Mouse (Mus musculus) embryonic facial prominence, embryonic 14.5 days (tissue): ENCODE data around the gene Sh3pxd2a. TPM values are rescaled to one million over a fixed set of nuclear protein-coding genes. Genes with fewer than 3 reads are reported as not detected.

ENCODE experiments used
- ATAC-seq: fragments of 200-750 bp; cut with Nextera tagmentation; 2 replicates; pipeline ENCODE4 v1.8.0; 2017; ENCODE audit warnings: low read depth, moderate number of reproducible peaks, moderate TSS enrichment
- DNase-seq: peaks from one replicate; pipeline ENCODE4 v3.0.0-alpha.2; 2015; ENCODE audit warnings: low spot score
- H3K27ac ChIP-seq: fragments of 300-500 bp; sonication (generic); replicated peaks from 2 replicates; pipeline ENCODE4 v1.5.1; 2014; ENCODE audit warnings: low read depth, mild to moderate bottlenecking, low read length, moderate library complexity
- H3K27me3 ChIP-seq: fragments of 300-500 bp; sonication (generic); replicated peaks from 2 replicates; pipeline ENCODE4 v1.6.1; 2014; ENCODE audit warnings: low read length; ENCODE audit not compliant: control insufficient read depth, insufficient read depth
- H3K36me3 ChIP-seq: fragments of 300-500 bp; sonication (generic); 2 replicates; pipeline ENCODE4 v1.6.1; 2014; ENCODE audit warnings: low read length, mixed read lengths; ENCODE audit not compliant: control insufficient read depth, insufficient read depth
- H3K4me1 ChIP-seq: fragments of 300-500 bp; sonication (generic); 2 replicates; pipeline ENCODE4 v1.6.1; 2014; ENCODE audit warnings: antibody characterized with exemption, low read length; ENCODE audit not compliant: control insufficient read depth, insufficient read depth
- H3K4me2 ChIP-seq: fragments of 300-500 bp; sonication (generic); 2 replicates; pipeline ENCODE4 v1.6.1; 2014; ENCODE audit warnings: low read depth, mild to moderate bottlenecking, low read length, moderate library complexity, mixed read lengths
- H3K4me3 ChIP-seq: fragments of 300-500 bp; sonication (generic); 2 replicates; pipeline ENCODE4 v1.5.1; 2014; ENCODE audit warnings: low read depth, mild to moderate bottlenecking, low read length
- H3K9ac ChIP-seq: fragments of 300-500 bp; sonication (generic); 2 replicates; pipeline ENCODE4 v1.6.1; 2014; ENCODE audit warnings: low read depth, mild to moderate bottlenecking, low read length, moderate library complexity, mixed read lengths
- H3K9me3 ChIP-seq: fragments of 300-500 bp; sonication (generic); 2 replicates; pipeline ENCODE4 v1.6.1; 2016; ENCODE audit warnings: low read length; ENCODE audit not compliant: control insufficient read depth
- WGBS: fragments of 180-500 bp; shearing (Covaris S2); extraction: QIAGEN DNeasy Blood & Tissue Kit; methylation state at CpG from one replicate; pipeline ENCODE4 v1.1.7; 2014; 5-methylcytosine and 5-hydroxymethylcytosine counted together
- polyA plus RNA-seq: library from polyadenylated mRNA; unstranded; fragments of >200 nt; fragmentation: Nextera tagmentation; extraction: Ambion mirVana; gene quantifications from 2 replicates; pipeline ENCODE4 v1.2.1, GENCODE M21; 2014

The Sh3pxd2a gene
- polyA plus RNA-seq, 1 experiment from 2014 or later: 20.3 TPM

- no peak overlapping the region for H3K9ac ChIP-seq
- peaks cover 45% of the 10 kb centered on the region for H3K36me3 ChIP-seq
- H3K4me1 ChIP-seq: peaks cover 40% of the 10 kb centered on the region
Observed at GRCm38 (mm10) chr19:47305401-47305800, 158.8 kb downstream of the Sh3pxd2a start.

GRCm38 (mm10) chr19:47304170-47304745 lies 159.9 kb downstream of the Sh3pxd2a start:
- no peak overlapping the region for H3K27ac ChIP-seq
- no peak for ATAC-seq

More at GRCm38 (mm10) chr19:47305401-47305800, 158.8 kb downstream of the Sh3pxd2a start:
- Histone ChIP-seq H3K27me3 (no peaks in the 10 kb centered on the region), H3K4me2 (no peak overlapping the region), H3K4me3 (no peak overlapping the region), H3K27ac (no peak overlapping the region), H3K9me3 (no peaks in the 10 kb centered on the region)
- ATAC-seq (no peak), DNase-seq (no peak)
- WGBS: 72% methylated on average over 10 of the region's 10 CpGs

GRCm38 (mm10) chr19:47303128-47303527 lies 161.1 kb downstream of the Sh3pxd2a start:
- Histone ChIP-seq H3K4me1 (peaks cover 46% of the 10 kb centered on the region), H3K9ac (no peak overlapping the region), H3K4me3 (no peak overlapping the region), H3K36me3 (peaks cover 45% of the 10 kb centered on the region), H3K27ac (peak overlapping the region; percentile 85; the same call in 1 of the 2 replicates), H3K4me2 (no peak overlapping the region), H3K9me3 (no peaks in the 10 kb centered on the region), H3K27me3 (no peaks in the 10 kb centered on the region)
- DNase-seq (no peak), ATAC-seq (no peak)
- 82% methylated on average over 10 of the region's 10 CpGs for WGBS

More at GRCm38 (mm10) chr19:47304170-47304745, 159.9 kb downstream of the Sh3pxd2a start:
- no peak for DNase-seq
- 85% methylated on average over 5 of the region's 5 CpGs for WGBS
- H3K36me3 ChIP-seq: peaks cover 49% of the 10 kb centered on the region
- H3K4me1 ChIP-seq: peaks cover 40% of the 10 kb centered on the region
- H3K4me2 ChIP-seq: no peak overlapping the region
- no peaks in the 10 kb centered on the region for H3K9me3 ChIP-seq
- no peaks in the 10 kb centered on the region for H3K27me3 ChIP-seq
- no peak overlapping the region for H3K9ac ChIP-seq
- no peak overlapping the region for H3K4me3 ChIP-seq

DNA sequence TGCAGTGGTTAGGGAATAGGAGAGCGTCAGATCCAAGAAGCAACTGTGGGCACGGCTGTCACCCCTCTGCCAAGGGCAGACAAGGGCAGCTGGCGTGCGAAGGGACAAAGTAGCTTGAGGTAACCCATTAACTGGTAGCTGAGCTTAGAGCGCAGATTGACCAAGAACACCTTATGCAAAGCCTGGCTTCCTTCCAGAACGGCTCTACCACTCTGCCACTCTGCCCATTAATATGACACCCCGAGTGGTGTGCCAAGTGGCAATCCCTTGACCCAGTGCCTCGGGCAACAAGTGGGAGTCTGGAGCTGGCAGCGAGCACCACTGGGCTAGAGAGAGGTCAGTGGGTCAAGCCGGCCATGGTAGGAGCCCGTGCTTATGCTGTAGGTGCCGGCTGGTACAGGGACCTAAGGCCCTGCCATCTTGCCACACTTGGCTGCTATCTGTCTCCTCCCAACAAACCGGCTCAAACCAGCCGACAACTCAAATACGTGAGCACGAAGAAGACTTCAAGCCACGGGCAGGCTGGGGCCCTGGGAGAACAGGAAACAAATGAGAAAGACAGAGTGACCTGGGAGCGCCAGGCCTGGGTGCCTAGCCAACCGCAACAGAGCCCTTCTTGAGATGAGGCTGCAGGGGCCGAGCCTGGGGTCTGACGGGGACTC lies 161.9 kb downstream of the Sh3pxd2a start:
- Histone ChIP-seq H3K9ac (peak overlapping the region; percentile 41), H3K4me3 (no peak overlapping the region), H3K4me1 (peaks cover 46% of the 10 kb centered on the region), H3K9me3 (no peaks in the 10 kb centered on the region), H3K4me2 (peak overlapping the region; percentile 35), H3K36me3 (peaks cover 46% of the 10 kb centered on the region), H3K27me3 (no peaks in the 10 kb centered on the region), H3K27ac (peak overlapping the region; percentile 85)
- ATAC-seq (no peak), DNase-seq (peak; percentile 51)
- 50% methylated on average over 21 of the region's 21 CpGs for WGBS

DNA sequence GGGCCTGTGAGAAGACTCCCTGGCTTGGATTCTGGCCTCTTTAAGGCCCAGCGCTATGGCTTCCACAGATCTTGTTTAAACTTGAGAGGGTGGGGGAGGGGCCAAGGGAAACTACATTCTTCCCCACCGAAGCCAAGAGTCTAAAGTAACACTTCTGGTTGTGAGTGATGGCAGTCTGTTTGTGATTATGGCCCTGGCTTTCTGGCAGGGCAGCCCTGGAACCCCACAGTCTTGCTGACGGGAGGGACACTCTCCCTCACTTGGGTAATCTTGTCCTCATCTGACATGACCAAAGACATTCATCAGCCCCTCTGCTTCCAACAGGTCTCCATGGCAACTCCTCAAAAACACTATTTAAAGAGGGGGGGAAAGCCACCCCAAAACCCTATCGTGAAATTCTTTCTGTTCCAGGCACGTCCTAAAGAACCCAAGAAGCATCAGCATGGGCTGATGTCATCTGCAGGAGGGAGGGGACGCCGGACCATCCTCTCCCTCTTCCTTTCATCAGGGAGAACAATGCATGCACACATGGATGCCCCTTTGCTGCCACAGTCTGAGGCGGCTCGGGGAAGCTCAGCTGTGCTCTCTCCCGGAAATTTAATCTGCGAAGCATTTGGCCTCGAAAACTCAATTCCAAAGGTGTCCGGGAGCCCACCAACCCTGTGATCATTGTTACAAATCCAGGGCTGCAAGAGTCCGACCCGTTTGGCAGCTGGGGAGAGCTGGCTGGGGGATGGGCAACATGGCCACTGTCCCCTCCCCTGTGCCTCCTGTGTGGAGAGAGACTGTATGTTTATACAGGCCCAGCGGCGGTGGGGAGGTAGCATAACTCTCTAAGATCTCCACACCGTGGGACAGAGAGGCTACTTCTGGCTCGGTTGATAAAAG lies 162.7 kb downstream of the Sh3pxd2a start:
- ATAC-seq: peak; percentile 84
- H3K9ac ChIP-seq: peak overlapping the region; percentile 41; the same call in 1 of the 2 replicates

DNA sequence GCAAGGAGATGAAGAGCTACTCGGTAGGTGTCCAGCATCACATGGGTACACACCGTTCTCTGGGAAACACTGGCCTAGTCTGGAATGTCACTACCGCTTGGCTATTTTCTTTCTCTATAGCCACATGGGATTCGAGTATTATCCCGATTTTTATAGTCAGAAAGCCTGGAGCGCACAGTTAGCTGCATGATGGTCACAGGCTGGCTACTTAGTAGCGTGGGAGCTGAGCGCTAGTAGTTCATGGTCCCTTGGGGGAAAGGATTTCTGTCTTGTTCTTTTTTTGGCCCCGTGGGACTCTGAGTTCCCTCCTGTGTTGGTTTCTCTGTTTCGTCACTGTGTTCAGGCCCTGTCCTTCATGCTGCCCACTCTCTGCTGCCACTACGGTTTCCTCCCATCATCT lies 166.1 kb downstream of the Sh3pxd2a start:
- WGBS: 78% methylated on average over 11 of the region's 11 CpGs
- no peak for ATAC-seq
- no peak overlapping the region for H3K4me3 ChIP-seq
- peaks cover 41% of the 10 kb centered on the region for H3K4me1 ChIP-seq
- no peak for DNase-seq
- peaks cover 54% of the 10 kb centered on the region; the same call in 1 of the 2 replicates for H3K36me3 ChIP-seq
- peak overlapping the region; percentile 74 for H3K27ac ChIP-seq
- H3K9ac ChIP-seq: no peak overlapping the region
- H3K4me2 ChIP-seq: no peak overlapping the region
- no peaks in the 10 kb centered on the region for H3K27me3 ChIP-seq
- no peaks in the 10 kb centered on the region for H3K9me3 ChIP-seq

More for the DNA sequence above, 162.7 kb downstream of the Sh3pxd2a start:
- H3K36me3 ChIP-seq: peaks cover 40% of the 10 kb centered on the region
- 4% methylated on average over 19 of the region's 19 CpGs for WGBS
- peak overlapping the region; percentile 85 for H3K27ac ChIP-seq
- no peaks in the 10 kb centered on the region for H3K9me3 ChIP-seq
- H3K4me2 ChIP-seq: peak overlapping the region; percentile 35
- peak; percentile 91 for DNase-seq
- H3K4me3 ChIP-seq: no peak overlapping the region
- no peaks in the 10 kb centered on the region for H3K27me3 ChIP-seq
- peaks cover 46% of the 10 kb centered on the region for H3K4me1 ChIP-seq

DNA sequence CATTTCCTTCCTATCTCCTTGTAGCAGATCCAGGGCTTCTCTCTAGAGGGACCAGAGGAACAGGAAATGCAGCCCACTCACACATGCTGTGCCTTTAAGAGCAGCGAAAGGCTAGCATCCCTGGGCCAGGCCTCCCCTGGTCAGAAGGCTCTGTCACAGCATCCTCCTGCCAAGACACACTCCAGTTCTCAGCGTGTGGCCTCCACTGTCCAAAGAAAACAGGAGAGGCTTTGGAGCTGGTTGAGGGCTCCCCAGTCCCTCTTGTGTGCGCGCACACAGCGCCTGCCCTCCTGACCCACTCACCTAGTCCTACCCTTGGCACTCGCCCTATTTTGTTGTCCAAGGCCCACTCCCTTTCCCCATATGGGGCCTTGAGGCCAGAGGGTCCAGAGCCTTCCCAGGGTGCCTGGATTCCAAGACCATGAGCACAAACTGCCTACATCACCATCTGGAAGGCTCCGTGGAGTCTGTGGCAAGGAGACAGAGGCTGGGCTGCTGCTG lies 171.7 kb downstream of the Sh3pxd2a start:
- peaks cover 28% of the 10 kb centered on the region; the same call in 1 of the 2 replicates for H3K36me3 ChIP-seq
- no peak for DNase-seq
- WGBS: 31% methylated on average over 7 of the region's 7 CpGs

More for the DNA sequence above, 171.7 kb downstream of the Sh3pxd2a start:
- Histone ChIP-seq H3K9ac (peak overlapping the region; percentile 5; the same call in 1 of the 2 replicates), H3K27me3 (no peaks in the 10 kb centered on the region), H3K4me2 (peak overlapping the region; percentile 3; the same call in 1 of the 2 replicates), H3K4me1 (peaks cover 30% of the 10 kb centered on the region), H3K4me3 (no peak overlapping the region), H3K27ac (peak overlapping the region; percentile 46), H3K9me3 (no peaks in the 10 kb centered on the region)
- ATAC-seq: no peak; the same call in 1 of the 2 replicates
